Mouse (Mus musculus) embryonic facial prominence, embryonic 10.5 days (tissue): ENCODE data around the gene Serpind1. TPM values are rescaled to one million over a fixed set of nuclear protein-coding genes. Genes with fewer than 3 reads are reported as not detected.

Source experiments
- DNase-seq: peaks from one replicate; pipeline ENCODE4 v3.0.0-alpha.2; 2017; ENCODE audit warnings: low spot score
- H3K27ac ChIP-seq: fragments of 300-500 bp; sonication (generic); replicated peaks from 2 replicates; pipeline ENCODE4 v1.5.1; 2016; ENCODE audit warnings: mild to moderate bottlenecking
- H3K27me3 ChIP-seq: fragments of 300-500 bp; sonication (generic); replicated peaks from 2 replicates; pipeline ENCODE4 v1.6.1; 2016; ENCODE audit warnings: low read depth, mild to moderate bottlenecking; ENCODE audit not compliant: poor library complexity, severe bottlenecking
- H3K36me3 ChIP-seq: fragments of 300-500 bp; sonication (generic); replicated peaks from 2 replicates; pipeline ENCODE4 v1.6.1; 2016; ENCODE audit warnings: mild to moderate bottlenecking, moderate library complexity
- H3K4me1 ChIP-seq: fragments of 300-500 bp; sonication (generic); 2 replicates; pipeline ENCODE4 v1.6.1; 2016
- H3K4me3 ChIP-seq: fragments of 300-500 bp; sonication (generic); 2 replicates; pipeline ENCODE4 v1.5.1; 2016; ENCODE audit warnings: mild to moderate bottlenecking, moderate library complexity
- H3K9me3 ChIP-seq: fragments of 300-500 bp; sonication (generic); 2 replicates; pipeline ENCODE4 v1.6.1; 2016; ENCODE audit warnings: mild to moderate bottlenecking
- WGBS: fragments of 180-500 bp; shearing (Covaris S2); methylation state at CpG from one replicate; pipeline ENCODE4 v1.1.7; 2016; 5-methylcytosine and 5-hydroxymethylcytosine counted together
- polyA plus RNA-seq: library from polyadenylated mRNA; unstranded; fragments of >200 nt; fragmentation: Nextera tagmentation; extraction: Ambion mirVana; gene quantifications from 2 replicates; pipeline ENCODE4 v1.2.1, GENCODE M21; 2016

The Serpind1 gene
- polyA plus RNA-seq = 0.19 and 0.21 TPM in 2 replicates

- 80% methylated on average over 2 of the region's 2 CpGs for WGBS
These were observed at the start of gene Serpind1 for GRCm38 (mm10) chr16:17331116-17331515. Gene Serpind1, plus strand, starts transcription at chr16:17331371.

DNA sequence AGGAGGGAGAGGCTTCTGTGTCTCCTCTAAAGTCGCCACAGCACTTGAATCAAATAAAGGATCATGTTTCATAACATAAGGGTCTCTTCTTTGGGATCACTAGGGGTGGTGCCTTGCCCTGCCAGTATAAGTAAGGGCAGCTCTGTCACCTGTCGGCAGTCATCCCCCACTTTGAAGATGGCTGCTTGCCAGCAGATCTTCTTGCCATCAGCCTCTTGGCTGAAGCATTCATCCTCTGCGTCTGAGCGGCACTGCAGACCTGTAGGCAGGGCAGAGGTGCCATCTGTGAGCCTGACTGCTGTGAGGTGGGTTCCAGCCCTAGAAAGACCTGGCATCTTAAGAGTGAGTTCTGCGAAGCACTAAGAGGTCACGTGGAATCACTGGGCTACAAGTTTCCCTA lies 48.0 kb upstream of the Serpind1 start:
- no peak overlapping the region for H3K27ac ChIP-seq
- H3K27me3 ChIP-seq = peaks cover 19% of the 10 kb centered on the region
- H3K36me3 ChIP-seq = peaks cover 80% of the 10 kb centered on the region
- WGBS = 85% methylated on average over 6 of the region's 6 CpGs
- no peak for DNase-seq
- no peaks in the 10 kb centered on the region for H3K9me3 ChIP-seq
- H3K4me1 ChIP-seq = peaks cover 1% of the 10 kb centered on the region
- no peak overlapping the region for H3K4me3 ChIP-seq

More at GRCm38 (mm10) chr16:17331116-17331515, at the start of gene Serpind1:
- Histone ChIP-seq H3K4me3 (no peak within 1 kb of the TSS), H3K36me3 (peaks cover 16% of the 10 kb centered on the region), H3K4me1 (no peaks in the 10 kb centered on the region; the same call in 1 of the 2 replicates), H3K9me3 (no peaks in the 10 kb centered on the region), H3K27ac (no peak within 1 kb of the TSS), H3K27me3 (no peaks in the 10 kb centered on the region)
- no peak for DNase-seq

GRCm38 (mm10) chr16:17287103-17287502 lies 44.1 kb upstream of the Serpind1 start:
- Histone ChIP-seq H3K27ac (no peak overlapping the region), H3K27me3 (no peaks in the 10 kb centered on the region), H3K36me3 (peaks cover 74% of the 10 kb centered on the region), H3K9me3 (no peaks in the 10 kb centered on the region), H3K4me3 (no peak overlapping the region), H3K4me1 (no peaks in the 10 kb centered on the region)
- no peak for DNase-seq
- 90% methylated on average over 2 of the region's 2 CpGs for WGBS

GRCm38 (mm10) chr16:17291016-17291415 lies 40.2 kb upstream of the Serpind1 start:
- no peak overlapping the region for H3K27ac ChIP-seq
- H3K9me3 ChIP-seq = no peaks in the 10 kb centered on the region
- no peak overlapping the region for H3K4me3 ChIP-seq
- H3K4me1 ChIP-seq = no peaks in the 10 kb centered on the region
- WGBS = 91% methylated on average over 2 of the region's 2 CpGs
- H3K27me3 ChIP-seq = no peaks in the 10 kb centered on the region
- peaks cover 62% of the 10 kb centered on the region for H3K36me3 ChIP-seq
- no peak for DNase-seq

DNA sequence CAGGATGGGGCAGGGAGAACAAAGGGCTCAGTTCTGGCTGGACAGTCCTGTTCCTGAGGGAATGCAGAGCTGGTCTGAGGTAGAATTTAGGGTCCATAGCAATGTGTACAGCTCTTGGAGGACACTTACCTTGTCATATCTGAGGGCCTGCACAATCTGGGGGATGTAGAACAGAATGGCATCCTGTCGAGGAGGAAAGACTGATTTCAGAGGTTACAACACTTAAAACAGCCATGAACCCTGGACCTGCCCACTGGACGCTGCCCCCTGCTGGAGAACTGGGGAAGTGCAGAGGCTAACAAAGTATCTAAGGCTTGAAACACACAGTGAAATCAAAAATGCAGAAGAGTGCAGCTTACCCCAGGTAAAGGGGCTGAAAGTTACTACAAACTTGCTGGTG lies 38.4 kb upstream of the Serpind1 start:
- WGBS = 6% methylated on average over 2 of the region's 2 CpGs
- H3K9me3 ChIP-seq = no peaks in the 10 kb centered on the region
- H3K4me3 ChIP-seq = no peak overlapping the region
- no peaks in the 10 kb centered on the region for H3K27me3 ChIP-seq
- H3K4me1 ChIP-seq = no peaks in the 10 kb centered on the region
- H3K36me3 ChIP-seq = peaks cover 68% of the 10 kb centered on the region
- peak overlapping the region; percentile 41; the same call in 1 of the 2 replicates for H3K27ac ChIP-seq
- peak; percentile 85 for DNase-seq

DNA sequence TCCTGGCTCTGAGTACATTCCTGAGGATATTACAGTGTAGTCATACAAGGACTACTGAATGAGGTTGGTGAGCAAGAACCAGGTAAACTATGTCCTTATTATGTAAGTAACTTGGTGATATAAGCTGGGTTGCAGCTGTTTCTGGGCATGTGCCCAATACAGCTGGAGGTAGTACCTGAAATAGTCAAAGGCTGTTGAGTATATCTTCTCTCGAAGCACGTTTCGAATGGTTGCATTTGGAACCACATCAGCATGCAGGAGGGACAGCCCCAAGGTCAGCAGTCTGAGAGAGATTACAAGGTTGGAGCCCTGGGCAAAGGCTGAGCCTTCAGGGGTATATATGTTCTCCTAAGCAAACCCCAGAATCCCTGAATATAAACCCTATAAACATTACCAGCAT lies 30.4 kb upstream of the Serpind1 start:
- Histone ChIP-seq H3K9me3 (no peaks in the 10 kb centered on the region), H3K27ac (no peak overlapping the region), H3K4me1 (no peaks in the 10 kb centered on the region), H3K27me3 (no peaks in the 10 kb centered on the region), H3K4me3 (no peak overlapping the region), H3K36me3 (peaks cover 89% of the 10 kb centered on the region)
- 94% methylated on average over 3 of the region's 3 CpGs for WGBS
- no peak for DNase-seq

GRCm38 (mm10) chr16:17303521-17304245 lies 27.5 kb upstream of the Serpind1 start:
- Histone ChIP-seq H3K4me3 (no peak overlapping the region), H3K4me1 (no peaks in the 10 kb centered on the region), H3K36me3 (peaks cover 87% of the 10 kb centered on the region), H3K27ac (no peak overlapping the region), H3K27me3 (no peaks in the 10 kb centered on the region), H3K9me3 (no peaks in the 10 kb centered on the region)
- no peak for DNase-seq
- 89% methylated on average over 5 of the region's 5 CpGs for WGBS

- WGBS = 92% methylated on average over 5 of the region's 5 CpGs
- no peaks in the 10 kb centered on the region for H3K4me1 ChIP-seq
- H3K9me3 ChIP-seq = no peaks in the 10 kb centered on the region
- H3K36me3 ChIP-seq = peaks cover 88% of the 10 kb centered on the region
- no peak overlapping the region for H3K27ac ChIP-seq
- no peaks in the 10 kb centered on the region for H3K27me3 ChIP-seq
- H3K4me3 ChIP-seq = no peak overlapping the region
- no peak for DNase-seq
These were observed 23.7 kb upstream of the Serpind1 start for GRCm38 (mm10) chr16:17307461-17307860.

DNA sequence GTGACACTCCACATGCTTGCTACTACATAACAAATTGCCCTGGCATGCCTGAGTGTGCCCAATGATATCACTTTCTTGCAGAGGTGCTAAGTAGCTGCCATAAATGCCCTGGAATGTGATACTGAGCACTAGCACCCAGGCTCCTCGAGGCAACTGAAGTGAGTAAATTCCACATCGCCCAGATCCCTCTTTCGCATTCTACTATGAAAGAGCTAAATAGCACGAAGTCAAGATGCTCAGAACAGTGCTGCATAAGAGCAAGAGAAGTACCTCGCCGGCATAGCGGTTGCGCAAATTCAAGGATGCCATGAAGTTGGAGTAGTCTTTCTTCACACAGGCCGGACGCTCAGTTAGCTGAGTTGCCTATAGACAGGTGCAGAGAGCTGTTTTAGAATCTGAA lies 22.1 kb upstream of the Serpind1 start:
- no peaks in the 10 kb centered on the region for H3K4me1 ChIP-seq
- 93% methylated on average over 10 of the region's 10 CpGs for WGBS
- H3K27me3 ChIP-seq = no peaks in the 10 kb centered on the region
- DNase-seq = no peak
- no peaks in the 10 kb centered on the region for H3K9me3 ChIP-seq
- H3K36me3 ChIP-seq = peaks cover 88% of the 10 kb centered on the region
- no peak overlapping the region for H3K4me3 ChIP-seq
- no peak overlapping the region for H3K27ac ChIP-seq

DNA sequence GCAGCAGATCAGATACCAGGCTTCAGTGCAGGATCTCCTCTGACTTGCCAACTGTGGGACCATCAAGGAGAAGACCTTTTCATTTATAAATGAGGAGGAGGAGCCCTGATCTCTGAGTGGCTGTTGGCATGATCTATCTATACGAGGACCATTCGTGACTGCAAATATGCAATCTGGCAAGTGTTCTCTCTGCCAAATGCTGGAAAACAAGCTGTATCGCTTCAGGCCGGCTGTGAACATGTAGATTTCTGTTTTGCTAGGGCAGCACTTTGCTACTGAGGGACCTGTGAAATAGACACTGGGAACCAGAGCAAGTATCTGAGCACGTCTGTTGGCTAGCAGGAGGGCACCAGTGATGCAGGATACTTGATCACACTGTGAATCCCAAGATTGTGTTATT lies 18.6 kb upstream of the Serpind1 start:
- WGBS = 91% methylated on average over 5 of the region's 5 CpGs
- H3K4me3 ChIP-seq = no peak overlapping the region
- no peaks in the 10 kb centered on the region for H3K27me3 ChIP-seq
- peaks cover 91% of the 10 kb centered on the region for H3K36me3 ChIP-seq
- no peaks in the 10 kb centered on the region for H3K9me3 ChIP-seq
- DNase-seq = no peak
- no peaks in the 10 kb centered on the region for H3K4me1 ChIP-seq
- no peak overlapping the region for H3K27ac ChIP-seq

GRCm38 (mm10) chr16:17316554-17316953 lies 14.6 kb upstream of the Serpind1 start:
- peaks cover 74% of the 10 kb centered on the region for H3K36me3 ChIP-seq
- WGBS = 90% methylated on average over 7 of the region's 7 CpGs

GRCm38 (mm10) chr16:17321481-17321880 lies 9.7 kb upstream of the Serpind1 start:
- Histone ChIP-seq H3K27ac (no peak overlapping the region), H3K4me3 (no peak overlapping the region), H3K27me3 (no peaks in the 10 kb centered on the region), H3K9me3 (no peaks in the 10 kb centered on the region), H3K4me1 (no peaks in the 10 kb centered on the region), H3K36me3 (peaks cover 68% of the 10 kb centered on the region)
- WGBS = 89% methylated on average over 5 of the region's 5 CpGs
- no peak for DNase-seq

More at GRCm38 (mm10) chr16:17316554-17316953, 14.6 kb upstream of the Serpind1 start:
- Histone ChIP-seq H3K4me3 (no peak overlapping the region), H3K9me3 (no peaks in the 10 kb centered on the region), H3K4me1 (no peaks in the 10 kb centered on the region), H3K27ac (no peak overlapping the region), H3K27me3 (no peaks in the 10 kb centered on the region)
- no peak for DNase-seq

GRCm38 (mm10) chr16:17324745-17325144 lies 6.4 kb upstream of the Serpind1 start:
- peaks cover 55% of the 10 kb centered on the region for H3K36me3 ChIP-seq
- no peaks in the 10 kb centered on the region for H3K4me1 ChIP-seq
- H3K27ac ChIP-seq = no peak overlapping the region
- H3K27me3 ChIP-seq = no peaks in the 10 kb centered on the region
- 90% methylated on average over 5 of the region's 5 CpGs for WGBS
- no peaks in the 10 kb centered on the region for H3K9me3 ChIP-seq
- no peak for DNase-seq
- H3K4me3 ChIP-seq = no peak overlapping the region
